Mouse (Mus musculus) NIH3T3 (cell line): ENCODE results near the gene Gdpd1.

Source experiments
- DNase-seq: peaks from one replicate; pipeline ENCODE4 v3.0.0-alpha.2; 2012; ENCODE audit warnings: low read depth

Gene Gdpd1

GRCm38 (mm10) chr11:86991241-86991640, 82.6 kb downstream of the Gdpd1 start:
- no peak for DNase-seq

- DNase-seq: no peak
These were observed 83.6 kb downstream of the Gdpd1 start for GRCm38 (mm10) chr11:86990309-86990708.

DNA sequence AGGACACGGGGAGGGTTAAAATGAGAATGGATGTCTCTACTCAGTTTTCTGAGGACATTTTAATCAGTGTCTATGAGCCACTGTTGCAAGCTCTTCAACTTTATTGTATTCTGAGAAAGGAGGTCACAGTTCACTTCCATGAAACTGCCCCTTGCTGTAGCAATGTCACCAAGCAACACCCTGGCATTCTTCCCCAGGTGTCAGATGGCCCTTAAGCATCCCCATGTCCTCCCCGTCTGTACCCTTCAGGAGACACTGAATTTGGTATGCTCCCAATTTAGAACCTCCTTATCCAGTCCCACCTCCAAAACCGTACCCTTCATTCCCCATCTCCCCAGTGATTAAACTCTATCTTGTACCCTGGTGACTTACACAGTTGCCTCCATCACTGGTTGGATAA, 88.9 kb downstream of the Gdpd1 start:
- no peak for DNase-seq
